Mouse (Mus musculus) hindlimb bud, embryonic 11.5 days (tissue): Measurements from ENCODE around the gene Arl8b.
A peak's percentile ranks its signal among the peaks of the same experiment; 100 is the strongest.

Source experiments
- DNase-seq: peaks from one replicate; pipeline ENCODE4 v3.0.0-alpha.2; 2012; ENCODE audit warnings: low read depth, low spot score; ENCODE audit errors: extremely low spot score

Gene Arl8b

GRCm38 (mm10) chr6:108782526-108783183, at the start of gene Arl8b:
Gene Arl8b (plus strand): TSS chr6:108783099.
- peak; percentile 85 for DNase-seq

GRCm38 (mm10) chr6:108735910-108736750, 46.8 kb upstream of the Arl8b start:
- DNase-seq = peak; percentile 46

GRCm38 (mm10) chr6:108738463-108739203, 44.3 kb upstream of the Arl8b start:
- DNase-seq = no peak

GRCm38 (mm10) chr6:108740579-108740978, 42.3 kb upstream of the Arl8b start:
- DNase-seq = no peak

GRCm38 (mm10) chr6:108743730-108744129, 39.2 kb upstream of the Arl8b start:
- DNase-seq = no peak

- no peak for DNase-seq
These were observed 31.6 kb upstream of the Arl8b start for GRCm38 (mm10) chr6:108751324-108751723.

- DNase-seq = no peak
These were observed 30.5 kb upstream of the Arl8b start for GRCm38 (mm10) chr6:108752395-108752794.

- DNase-seq = no peak
These were observed 29.4 kb upstream of the Arl8b start for GRCm38 (mm10) chr6:108753536-108753935.

GRCm38 (mm10) chr6:108754376-108754775, 28.5 kb upstream of the Arl8b start:
- DNase-seq = no peak

GRCm38 (mm10) chr6:108755936-108756335, 27.0 kb upstream of the Arl8b start:
- no peak for DNase-seq

- DNase-seq = no peak
These were observed 23.8 kb upstream of the Arl8b start for GRCm38 (mm10) chr6:108758997-108759697.

GRCm38 (mm10) chr6:108759698-108760039, 23.2 kb upstream of the Arl8b start:
- DNase-seq = no peak

- DNase-seq = no peak
These were observed 12.0 kb upstream of the Arl8b start for GRCm38 (mm10) chr6:108770880-108771279.

- peak; percentile 22 for DNase-seq
These were observed 10.0 kb upstream of the Arl8b start for GRCm38 (mm10) chr6:108772913-108773312.

- no peak for DNase-seq
These were observed 9.4 kb upstream of the Arl8b start for GRCm38 (mm10) chr6:108773480-108773879.

GRCm38 (mm10) chr6:108776274-108776673, 6.6 kb upstream of the Arl8b start:
- no peak for DNase-seq

- DNase-seq = no peak
These were observed 5.2 kb upstream of the Arl8b start for GRCm38 (mm10) chr6:108777560-108778287.

- DNase-seq = no peak
These were observed 4.5 kb upstream of the Arl8b start for GRCm38 (mm10) chr6:108778399-108778798.

GRCm38 (mm10) chr6:108781865-108782264, 1.0 kb upstream of the Arl8b start:
- DNase-seq = no peak

- no peak for DNase-seq
These were observed 434 bp downstream of the Arl8b start for GRCm38 (mm10) chr6:108783184-108783881.
